Mouse (Mus musculus): ENCODE results near the gene Elmsan1.

GRCm38 (mm10) chr12:84174871-84175270, 43.8 kb downstream of the Elmsan1 start:
- TF ChIP-seq POLR2A (IDR thresholded peaks at IDR 0.05; ENCODE audit: low read depth, low read length) (no peak), CTCF (conservative IDR thresholded peaks at IDR 0.05; ENCODE audit: insufficient read depth, insufficient read length, low read depth, low read length) (no peak)

Measured in kidney, adult 2 months (tissue).